Mouse (Mus musculus): ENCODE data around the gene Acyp1. TPM values are rescaled to one million over a fixed set of nuclear protein-coding genes. Genes with fewer than 3 reads are reported as not detected.
"Not testable (repeated sequence)": the region's sequence is repeated elsewhere in the genome, so short reads cannot be mapped to it uniquely, and the experiment has no call there.

The Acyp1 gene
- polyA plus RNA-seq, 2 experiments from 2014 or later: 47.4 to 52.5 TPM

DNA sequence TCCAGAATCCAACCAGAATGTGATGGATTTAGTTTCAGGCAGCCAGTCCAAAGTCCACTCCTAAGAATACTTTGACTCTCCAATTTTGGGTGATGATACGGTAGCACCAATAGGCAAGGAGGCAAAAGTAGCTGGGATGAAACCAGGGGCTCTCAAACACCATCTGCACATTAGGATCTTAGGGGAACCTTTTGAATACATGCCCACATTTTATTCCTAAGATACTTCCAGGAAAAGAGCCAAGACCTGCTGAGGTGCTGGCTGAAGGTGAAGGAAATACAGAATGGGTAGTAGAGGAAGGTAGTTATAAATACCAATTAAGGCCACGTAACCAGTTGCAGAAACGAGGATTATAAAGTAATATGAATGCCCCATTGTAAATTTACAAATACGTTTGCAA, 6.5 kb downstream of the Acyp1 start:
- ATAC-seq: not testable (repeated sequence)

DNA sequence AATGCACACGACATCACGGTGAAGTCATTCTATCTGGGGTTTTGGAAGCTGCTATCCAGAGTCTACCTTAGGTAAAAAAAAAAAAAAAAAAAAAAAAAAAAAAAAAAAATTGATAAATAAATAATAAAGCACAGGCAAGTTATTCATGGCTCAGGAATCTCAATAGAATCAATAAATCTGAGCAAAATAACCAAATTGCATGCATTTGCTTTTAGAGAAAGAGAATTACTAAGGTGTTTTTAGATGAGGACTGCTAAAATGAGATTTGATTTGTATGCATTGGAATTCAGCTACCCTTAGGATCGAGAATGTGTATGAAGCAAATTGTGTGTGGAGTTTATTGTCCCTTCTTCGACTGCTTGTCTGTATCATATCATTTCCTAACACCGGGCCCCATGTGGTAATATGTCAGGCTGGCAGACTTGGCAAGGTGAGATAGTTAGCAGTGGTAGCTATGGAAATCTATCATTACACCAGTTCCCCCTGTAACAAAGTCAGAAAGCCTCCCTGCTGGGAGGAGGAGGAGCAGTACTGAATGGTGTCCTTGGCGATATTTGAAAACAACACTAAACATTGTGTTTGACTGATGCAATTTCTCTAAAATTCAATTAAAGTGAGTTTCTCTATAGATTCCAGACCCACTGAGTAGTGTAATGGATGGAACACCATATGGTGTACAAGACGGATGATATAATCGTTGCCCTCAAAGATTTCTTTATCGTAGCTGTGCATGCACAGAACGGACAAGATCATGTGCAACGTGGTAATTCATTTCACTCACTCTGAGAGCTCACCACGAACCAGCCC, 7.2 kb downstream of the Acyp1 start:
- ATAC-seq: no peak

DNA sequence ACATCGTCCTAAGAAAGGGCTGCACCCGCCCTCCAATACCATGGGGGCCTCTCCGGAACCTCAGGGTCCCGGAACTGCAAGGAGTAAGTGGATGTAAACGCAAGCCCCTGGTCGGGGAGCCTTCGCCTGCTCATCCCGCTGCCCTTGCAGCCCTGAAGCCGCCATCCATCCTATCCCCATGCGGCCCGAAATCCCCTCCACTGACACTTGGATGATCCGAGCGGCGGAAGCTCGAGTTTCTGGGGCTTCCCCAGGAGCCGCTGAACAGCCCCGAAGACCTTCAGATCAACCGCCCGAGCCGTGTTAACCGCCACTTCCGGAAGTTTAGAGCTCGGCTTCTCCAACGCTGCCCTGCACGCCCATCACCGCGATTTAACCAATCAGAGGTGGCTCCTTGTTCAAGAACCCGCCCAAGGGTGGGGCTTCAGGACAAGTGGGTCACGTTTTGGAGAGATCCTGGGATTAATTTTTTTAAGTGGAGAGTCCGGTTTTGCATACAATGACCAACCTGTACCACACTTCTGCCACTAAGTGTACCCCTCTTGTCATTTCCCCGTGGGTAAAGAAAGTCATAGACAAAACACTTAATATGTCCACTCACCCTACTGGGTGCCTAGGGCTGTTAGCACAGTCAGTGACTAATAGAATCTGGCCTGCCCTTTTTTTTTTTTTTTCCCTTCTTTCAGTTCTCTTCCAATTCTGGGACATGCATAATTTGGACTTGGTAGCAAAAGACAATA, 8.0 kb downstream of the Acyp1 start:
- ATAC-seq: peak; percentile 98

DNA sequence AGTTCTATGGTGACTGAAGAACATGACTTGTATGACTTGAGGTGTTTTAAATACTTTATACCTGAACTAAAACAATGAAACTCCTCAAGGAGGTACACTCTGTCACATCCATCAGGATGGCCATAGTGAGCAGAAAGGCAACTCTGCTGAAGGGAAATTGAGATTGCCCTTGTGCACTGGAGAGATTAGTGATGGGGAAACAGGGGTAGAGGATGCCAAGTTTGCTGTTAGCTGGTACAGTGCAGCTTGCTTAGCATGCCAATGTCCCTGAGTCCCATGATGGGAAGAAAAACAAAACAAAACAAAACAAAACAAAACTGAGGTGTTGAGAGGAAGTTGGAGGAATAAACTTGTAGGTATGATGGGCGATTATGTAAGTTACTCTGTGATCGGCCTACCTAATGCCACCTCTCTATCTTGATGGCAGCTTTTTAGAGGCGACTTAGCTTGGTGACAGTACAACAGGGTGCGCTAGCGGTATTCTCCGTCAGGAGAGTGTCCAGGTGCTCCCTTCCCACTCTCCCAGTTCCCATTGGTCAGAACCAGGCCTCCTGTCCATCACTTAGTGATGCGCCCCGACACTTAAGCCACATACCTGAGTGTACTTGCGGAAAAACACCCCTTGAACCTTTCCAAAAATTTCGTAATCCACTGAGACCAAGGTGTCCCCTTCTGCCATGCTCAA, 8.7 kb downstream of the Acyp1 start:
- ATAC-seq: no peak

DNA sequence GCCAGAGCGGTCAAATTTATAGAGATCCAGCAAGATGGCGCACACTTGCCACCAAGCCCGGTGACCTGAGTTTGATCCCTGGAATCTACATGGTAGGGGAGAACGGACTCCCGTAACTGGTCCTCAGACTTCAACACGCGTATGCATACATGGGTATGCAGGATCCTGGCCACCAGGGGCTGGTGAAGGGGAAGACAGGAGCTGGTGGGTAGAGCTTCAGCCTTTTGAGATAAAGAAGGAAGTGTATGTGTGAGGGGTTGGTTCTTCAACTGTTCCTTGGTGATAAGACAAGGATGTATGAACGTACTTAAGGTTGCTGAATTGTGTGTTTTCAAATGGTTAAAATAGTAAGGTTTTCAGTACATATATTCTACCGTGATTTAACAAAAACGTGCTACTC, 9.3 kb downstream of the Acyp1 start:
- ATAC-seq: no peak

DNA sequence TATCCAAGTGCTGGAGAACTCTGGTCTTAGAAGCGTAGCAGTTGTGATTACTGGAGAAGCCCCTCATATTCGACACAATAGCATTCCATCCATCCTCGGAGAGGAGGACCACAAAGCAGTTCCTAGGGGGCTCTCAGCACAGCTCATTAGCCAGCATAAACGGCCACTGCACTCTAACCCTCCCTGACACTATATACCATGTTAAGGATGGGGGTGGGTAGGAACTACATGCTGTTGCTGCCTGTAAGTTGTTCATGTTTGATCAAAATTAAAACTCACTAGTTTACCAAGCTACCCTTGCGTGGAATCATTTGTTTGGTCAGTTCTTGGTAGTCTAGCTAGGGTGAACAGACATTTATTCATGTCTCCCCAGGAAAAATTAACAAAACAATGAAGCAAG, 12.0 kb downstream of the Acyp1 start:
- ATAC-seq: no peak

DNA sequence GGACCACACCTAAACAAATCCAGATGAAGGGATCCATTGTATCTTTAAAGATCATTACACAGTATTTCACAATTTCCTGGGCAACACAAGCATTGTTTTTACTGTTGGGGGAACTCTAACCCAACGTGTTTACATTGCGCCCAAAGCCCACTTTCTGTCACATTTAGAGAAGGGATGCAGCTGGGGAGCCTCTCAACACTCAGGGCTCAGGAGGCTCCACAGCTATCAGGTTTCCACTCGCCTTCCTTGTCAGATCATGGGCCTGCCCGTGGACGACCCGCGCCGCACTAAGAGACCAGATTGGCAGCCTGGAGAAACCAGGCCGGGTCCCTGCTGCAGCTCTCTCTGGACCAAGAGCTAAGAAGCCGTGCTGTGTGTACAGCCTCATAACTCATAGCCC, 14.7 kb downstream of the Acyp1 start:
- no peak for ATAC-seq

DNA sequence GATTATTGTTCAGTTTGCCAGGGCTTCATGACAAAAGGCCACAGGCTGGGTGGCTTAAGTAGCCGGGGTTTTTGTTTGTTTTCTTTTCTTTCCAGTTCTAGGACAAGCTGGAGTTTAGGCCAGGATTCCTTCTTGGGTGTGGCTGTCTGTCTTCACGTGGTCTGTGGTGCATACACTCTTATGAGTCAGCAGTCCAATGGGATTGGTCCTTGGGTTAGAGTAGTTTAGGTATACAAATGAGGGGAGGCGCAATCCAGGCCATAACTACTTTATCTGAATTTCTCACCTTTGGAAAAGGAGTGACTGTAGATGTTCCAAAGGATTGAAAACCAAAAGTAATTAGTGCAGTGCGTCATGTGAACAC, 16.4 kb downstream of the Acyp1 start:
- no peak for ATAC-seq

DNA sequence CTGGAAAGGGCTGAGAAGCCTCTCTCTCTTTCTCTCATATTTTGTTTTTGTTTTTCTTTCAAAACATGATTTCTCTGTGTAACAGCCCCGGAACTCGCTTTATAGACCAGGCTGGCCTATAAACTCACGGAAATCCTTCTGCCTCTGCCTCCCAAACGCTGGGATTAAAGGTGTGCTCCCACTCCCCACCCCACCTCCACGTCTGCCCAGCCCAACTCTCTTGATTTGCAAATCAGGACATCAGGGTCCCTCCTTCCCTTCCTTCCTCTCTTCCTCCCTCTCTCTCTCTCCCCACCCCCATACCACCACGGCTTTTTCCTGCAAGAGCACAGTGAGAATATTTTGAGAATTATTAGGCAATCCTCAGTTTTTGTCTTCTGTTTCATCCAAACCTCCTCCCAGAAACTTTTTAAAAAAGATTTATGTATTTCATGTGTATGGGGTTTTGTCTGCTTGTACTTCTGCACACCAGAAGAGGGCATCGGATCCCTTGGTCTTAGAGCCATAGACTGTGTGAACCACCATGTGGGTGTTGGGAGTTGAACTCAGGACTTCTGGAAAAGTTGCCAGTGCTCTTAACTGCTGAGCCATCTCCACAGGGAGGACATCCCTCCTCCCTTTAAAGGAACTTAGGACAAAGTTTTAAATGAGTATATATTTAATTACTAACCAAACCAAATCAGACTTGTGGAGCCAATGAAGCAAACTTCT, 17.0 kb downstream of the Acyp1 start:
- no peak for ATAC-seq

DNA sequence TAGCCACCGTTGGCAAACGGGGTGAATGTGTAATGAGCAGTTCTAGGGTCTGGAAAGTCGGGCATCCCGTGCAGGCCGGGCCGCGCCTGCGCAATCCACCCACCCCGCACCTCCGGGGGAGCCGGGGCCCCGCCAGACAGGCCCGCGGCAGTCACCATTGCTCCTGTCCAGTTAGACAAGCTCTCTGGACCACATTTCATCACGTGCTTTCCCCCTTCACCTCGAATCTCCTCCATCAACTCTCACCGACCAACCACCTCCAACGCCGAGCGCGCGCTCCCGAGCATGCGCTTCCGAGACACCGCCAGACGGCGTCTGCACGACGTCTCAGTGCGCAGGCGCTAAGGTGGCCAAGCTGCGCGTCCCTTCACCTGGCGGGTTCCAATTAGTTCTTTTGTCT, 17.9 kb downstream of the Acyp1 start, which contains the start of gene Mlh3:
Gene Mlh3 (minus strand): TSS at position 281 of the 400 bp plus-strand sequence.
- ATAC-seq: peak; percentile 87

DNA sequence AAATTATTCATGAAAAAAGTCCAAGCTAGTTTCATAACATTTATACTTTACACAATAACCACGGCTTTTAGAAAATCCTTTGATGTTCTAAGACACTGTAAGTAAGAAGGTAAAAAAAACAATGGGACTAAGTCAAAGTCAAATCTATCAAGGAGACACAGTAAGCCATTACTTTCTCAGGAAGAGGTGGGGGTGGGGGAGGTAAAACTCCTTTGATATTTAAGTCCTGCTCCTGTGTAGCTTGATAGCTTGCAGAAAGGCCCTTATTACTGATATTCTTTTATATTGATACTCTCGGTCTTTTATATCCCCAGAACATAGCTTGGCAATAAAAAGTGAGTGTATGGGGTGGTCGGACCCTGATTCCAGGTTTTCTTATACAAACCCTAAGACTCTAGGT, 18.4 kb downstream of the Acyp1 start:
- ATAC-seq: no peak

DNA sequence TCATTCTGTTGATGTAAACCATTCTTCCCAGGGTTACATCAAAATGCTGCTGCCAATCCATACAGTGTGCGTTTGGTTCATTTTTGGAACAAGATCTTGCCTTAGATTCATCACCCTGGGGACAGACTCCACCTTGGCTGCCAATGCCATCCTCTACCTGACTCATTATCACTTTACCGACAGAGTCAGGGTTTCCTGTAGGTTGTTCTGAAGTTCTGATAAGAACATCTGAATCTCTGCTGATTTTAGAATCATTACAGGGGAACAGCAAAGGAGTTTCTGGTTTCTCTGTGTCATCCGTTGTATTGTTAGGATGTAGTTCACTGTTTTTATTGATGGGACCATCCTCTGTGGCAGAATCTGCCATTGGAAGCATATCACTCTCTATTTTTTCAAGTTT, 22.0 kb downstream of the Acyp1 start:
- no peak for ATAC-seq

DNA sequence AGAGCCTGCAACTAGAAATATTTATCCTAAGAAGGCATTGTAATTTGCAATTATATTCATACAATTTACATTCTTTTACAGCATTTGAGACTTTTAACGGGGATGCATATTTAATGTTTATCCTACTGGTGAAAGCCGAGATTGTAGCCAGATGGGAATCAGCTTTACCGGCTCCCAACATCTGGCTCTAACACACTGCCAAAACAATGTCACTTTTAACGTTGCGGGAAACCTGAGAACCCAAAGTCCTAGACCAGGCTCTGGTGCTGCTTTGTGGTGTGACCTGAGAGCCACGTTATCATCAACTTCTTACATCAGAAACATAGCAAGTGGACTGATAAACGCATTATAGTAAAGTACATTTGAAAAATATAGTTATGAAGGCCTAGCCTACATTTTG, 23.3 kb downstream of the Acyp1 start:
- ATAC-seq: no peak

DNA sequence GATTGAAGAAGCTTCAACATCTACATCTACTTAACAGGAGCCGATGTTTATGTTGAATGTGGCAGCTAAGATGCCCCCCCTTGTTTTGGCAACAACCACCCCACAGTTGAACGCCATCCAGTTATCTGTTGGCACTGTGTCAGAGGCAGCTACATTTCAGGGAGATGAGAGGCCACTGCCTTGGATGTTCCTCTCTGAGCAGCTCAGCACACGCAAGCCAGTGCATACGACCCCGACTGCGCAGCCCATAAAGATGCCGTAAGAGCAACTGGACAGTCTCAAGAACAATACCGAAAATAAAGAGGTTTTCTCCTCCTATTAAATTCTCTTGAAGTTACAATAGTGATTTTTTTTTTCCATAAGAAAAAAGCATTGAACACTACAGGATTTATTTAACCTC, 23.7 kb downstream of the Acyp1 start:
- no peak for ATAC-seq

DNA sequence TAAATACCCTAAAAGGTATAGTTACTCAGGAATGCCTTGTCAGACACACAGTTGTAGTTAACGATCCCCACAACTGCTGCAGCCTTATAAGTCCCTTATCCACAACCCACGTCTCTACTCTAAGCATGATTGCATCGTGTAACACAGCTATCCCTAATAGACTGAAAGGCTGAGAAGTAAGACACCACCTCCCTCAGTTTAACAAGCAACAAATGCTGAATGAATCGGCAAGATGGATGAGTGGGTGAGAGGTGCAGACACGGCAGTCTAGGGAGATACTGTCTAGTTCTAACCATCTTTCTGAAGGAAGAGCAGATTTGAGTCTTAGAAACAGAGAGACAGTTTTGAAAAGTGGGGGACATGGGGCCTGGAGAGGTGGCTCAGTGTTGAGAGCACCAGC, 25.0 kb downstream of the Acyp1 start:
- ATAC-seq: no peak

DNA sequence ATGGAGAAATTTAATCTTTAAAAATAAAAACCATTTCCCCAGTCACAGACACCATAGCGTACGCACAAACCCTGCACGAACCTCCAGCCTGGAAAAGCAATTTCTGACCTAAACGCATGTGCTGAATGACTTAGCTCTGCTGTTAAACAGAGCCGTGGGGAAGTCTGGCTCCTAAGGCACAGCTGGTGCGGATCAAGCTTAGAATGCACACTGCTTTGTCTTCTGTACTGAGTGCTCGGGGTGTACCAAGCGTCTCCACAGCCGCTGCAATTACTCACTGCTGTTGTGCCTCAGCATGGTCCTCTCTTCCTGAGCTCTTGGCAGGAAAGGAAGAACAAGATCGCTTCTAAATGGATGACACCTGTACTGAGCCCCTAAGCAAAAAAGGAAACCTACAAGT, 25.7 kb downstream of the Acyp1 start:
- no peak for ATAC-seq

DNA sequence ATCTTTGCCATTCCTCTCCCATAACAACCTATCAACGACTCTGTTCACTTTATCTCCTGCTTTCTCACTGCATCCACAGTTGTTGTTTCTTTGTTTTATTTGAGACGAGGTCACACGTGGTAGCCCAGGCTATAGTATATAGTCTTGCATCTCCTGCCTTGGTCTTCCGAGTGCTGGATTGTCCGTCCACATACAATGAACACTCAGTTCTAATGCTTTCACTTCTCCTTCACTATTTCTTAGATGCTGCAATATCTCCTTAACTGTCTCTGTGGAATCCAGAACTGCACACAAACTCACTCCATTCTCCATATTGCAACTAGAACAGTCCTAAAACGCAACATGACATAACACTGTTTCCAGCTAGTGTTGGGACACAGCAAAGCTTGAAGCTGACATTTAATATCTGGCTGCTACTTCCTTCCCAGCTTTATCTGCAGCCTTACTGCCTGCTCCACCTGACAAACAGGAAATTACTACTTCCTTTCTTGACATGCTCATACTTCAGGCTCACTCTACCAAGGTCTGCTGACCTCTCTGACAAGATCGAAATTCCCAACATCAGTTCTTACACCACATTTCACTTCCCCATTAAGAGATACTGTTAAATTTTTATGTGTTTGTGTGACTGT, 31.1 kb downstream of the Acyp1 start:
- peak; percentile 87 for ATAC-seq

DNA sequence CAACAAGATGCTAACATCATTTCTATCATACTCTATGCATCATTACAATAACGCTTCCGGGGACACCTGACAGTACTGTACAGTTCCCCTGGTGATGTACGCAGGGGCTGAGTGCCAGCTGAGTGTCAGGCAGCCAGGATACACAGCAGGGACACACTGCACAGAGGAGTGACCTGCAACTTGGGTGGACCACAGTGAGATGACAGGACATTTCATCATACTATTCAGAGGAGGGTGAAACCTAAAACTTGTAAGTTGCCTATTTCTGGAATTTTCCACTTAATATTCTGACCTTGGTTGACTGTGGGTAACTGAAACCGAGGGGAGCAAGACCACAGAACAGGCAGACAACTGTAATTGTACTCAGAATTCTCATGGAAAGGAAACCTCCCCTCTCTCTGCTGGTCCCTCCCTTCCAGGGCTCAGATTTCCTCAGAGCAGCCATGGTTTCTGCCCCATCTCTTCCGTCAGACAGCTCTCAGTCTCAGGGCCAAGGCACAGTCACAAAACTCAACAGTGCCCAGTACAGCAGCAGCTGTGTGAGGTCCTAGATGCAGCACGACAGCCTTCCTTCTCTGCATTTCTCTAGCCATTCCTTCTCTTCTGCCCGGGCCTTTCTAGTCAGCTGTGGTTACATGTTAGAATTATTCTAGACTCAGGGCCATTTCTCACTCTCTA, 32.0 kb downstream of the Acyp1 start:
- ATAC-seq: no peak

DNA sequence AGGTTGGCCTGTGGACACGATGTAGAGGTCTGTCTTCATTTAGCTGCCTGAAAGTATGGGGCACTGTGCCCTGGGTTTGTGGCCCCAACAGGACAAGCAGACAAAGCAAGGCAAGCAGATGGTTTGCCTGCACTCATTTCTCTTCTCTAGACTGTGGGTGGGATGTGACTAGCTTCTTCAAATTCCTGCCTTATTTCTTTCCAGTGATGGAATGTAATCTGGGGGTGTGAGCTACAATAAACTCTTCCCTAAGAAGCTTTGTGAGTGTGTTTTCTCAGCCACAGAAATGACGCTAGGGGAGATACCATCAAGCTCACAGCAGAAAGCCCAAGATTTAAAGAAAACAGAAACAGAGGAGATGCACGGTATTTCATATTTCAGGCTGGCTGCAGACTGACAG, 36.2 kb downstream of the Acyp1 start:
- no peak for ATAC-seq

DNA sequence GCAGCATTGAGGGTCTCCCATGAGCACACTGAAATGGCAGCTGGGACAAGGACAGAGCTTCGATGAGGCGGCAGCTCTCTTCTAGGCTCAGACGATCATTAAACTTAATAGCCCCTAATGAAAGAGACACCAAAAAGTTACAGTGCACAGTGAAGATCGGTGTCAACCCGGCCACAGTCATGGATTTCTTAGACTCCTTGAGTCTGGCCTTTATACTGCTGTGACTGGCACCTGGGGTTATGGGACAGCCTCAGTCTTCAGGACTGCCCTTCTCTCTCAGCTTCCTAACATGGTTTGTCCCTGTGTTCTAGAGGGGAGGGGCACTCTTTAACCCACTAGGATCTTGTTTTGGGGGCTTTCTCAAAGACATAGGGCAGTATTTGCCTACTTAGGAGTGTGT, 50.7 kb downstream of the Acyp1 start:
- no peak for ATAC-seq

DNA sequence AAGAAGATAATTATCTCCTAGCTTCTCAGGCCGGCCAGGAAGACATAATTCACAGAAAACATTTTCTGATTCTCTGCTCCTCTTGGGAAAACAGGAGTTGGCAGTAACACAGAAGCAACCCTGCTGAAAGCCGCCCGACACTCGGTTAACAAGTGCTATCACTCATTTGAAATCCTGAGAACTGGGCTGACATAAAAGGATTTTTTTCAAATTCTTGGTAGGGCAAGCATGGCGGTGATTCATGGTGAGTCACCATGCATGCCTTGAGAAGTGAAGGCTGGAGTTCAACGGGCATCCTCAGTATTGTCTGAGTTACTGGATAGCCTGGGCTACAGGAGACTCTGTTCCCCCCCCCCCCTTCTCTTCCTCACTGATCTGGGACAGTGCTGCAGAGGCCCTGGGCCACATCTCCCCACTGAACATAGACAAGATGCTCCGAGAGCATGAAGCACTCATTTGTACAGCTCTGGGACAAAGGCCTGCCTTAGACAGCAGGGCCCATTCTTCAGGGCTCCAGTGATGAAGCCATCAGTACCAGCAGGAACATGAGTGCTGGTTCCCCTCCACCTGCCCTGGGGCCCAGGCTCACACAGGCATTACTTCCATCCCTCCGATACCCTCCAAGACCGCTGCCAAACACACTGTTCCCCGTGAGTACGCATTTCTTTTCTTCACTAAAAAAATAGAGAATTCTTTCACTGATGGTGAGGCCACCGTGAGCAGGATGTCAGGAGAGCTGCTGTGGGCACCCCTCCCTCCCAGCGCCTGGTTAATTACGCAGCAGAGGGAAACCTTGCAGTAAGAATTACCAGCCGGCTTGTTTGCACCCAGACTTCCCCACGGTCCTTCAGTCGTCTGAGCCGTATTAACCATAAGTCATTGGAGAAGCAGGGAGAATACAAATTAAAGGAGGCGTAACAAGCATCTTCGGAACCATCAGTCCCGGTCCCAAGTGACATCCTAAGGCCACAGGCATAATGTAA, 54.6 kb downstream of the Acyp1 start:
- no peak for ATAC-seq
